Mouse (Mus musculus) myocyte (in vitro differentiated cells): ENCODE measurements around the gene Kcnj11. TPM values are rescaled to one million over a fixed set of nuclear protein-coding genes. Genes with fewer than 3 reads are reported as not detected.

Source experiments
- H3K27me3 ChIP-seq: one replicate; pipeline ENCODE4 v1.6.1; 2011; ENCODE audit not compliant: control insufficient read depth, insufficient read depth, insufficient read length
- H3K36me3 ChIP-seq: one replicate; pipeline ENCODE4 v1.6.1; 2011; ENCODE audit not compliant: control insufficient read depth, insufficient read depth
- H3K4me2 ChIP-seq: one replicate; pipeline ENCODE4 v1.6.1; 2011; ENCODE audit warnings: low read depth, control low read depth
- H3K4me3 ChIP-seq: one replicate; pipeline ENCODE4 v1.5.1; 2011; ENCODE audit warnings: mild to moderate bottlenecking, control low read depth, moderate library complexity
- H3K79me2 ChIP-seq: one replicate; pipeline ENCODE4 v1.6.1; 2011; ENCODE audit not compliant: control insufficient read depth, insufficient read depth
- H3ac ChIP-seq: one replicate; pipeline ENCODE4 v1.6.1; 2011; ENCODE audit not compliant: control insufficient read depth, insufficient read length
- CEBPB ChIP-seq: IDR thresholded peaks from 2 replicates; pipeline ENCODE4 v1.6.1; 2011; ENCODE audit warnings: mild to moderate bottlenecking, moderate library complexity; ENCODE audit not compliant: poor library complexity, insufficient read depth, severe bottlenecking
- E2F4 ChIP-seq: IDR thresholded peaks from one replicate; pipeline ENCODE4 v1.6.1; 2011; ENCODE audit warnings: mild to moderate bottlenecking, control low read depth, moderate library complexity; ENCODE audit not compliant: insufficient read depth
- MAX ChIP-seq: IDR thresholded peaks from one replicate; pipeline ENCODE4 v1.6.1; 2011; ENCODE audit warnings: low read depth, mild to moderate bottlenecking, control low read depth
- MYOD1 ChIP-seq, 3 experiments: IDR thresholded peaks; one replicate each; pipeline ENCODE4 v1.6.1; 2011; ENCODE audit warnings: control low read depth in 2 of 3, low read depth in 2 of 3, mild to moderate bottlenecking in 2 of 3, moderate library complexity in 1 of 3; ENCODE audit not compliant: insufficient read length in 2 of 3, control insufficient read depth in 1 of 3
- MYOG ChIP-seq, 3 experiments: IDR thresholded peaks; one replicate each; pipeline ENCODE4 v1.6.1; 2011; ENCODE audit warnings: control low read depth in 2 of 3, low read depth in 2 of 3, mild to moderate bottlenecking in 2 of 3; ENCODE audit not compliant: insufficient read length in 2 of 3, control insufficient read depth in 1 of 3, insufficient read depth in 1 of 3
- POLR2A ChIP-seq: IDR thresholded peaks from one replicate; pipeline ENCODE4 v1.6.1; 2011; ENCODE audit warnings: low read depth, mild to moderate bottlenecking, control low read depth, moderate library complexity; ENCODE audit not compliant: insufficient read length
- POLR2AphosphoS2 ChIP-seq: IDR thresholded peaks from one replicate; pipeline ENCODE4 v1.6.1; 2011; ENCODE audit warnings: low read depth, control low read depth; ENCODE audit not compliant: insufficient read length
- REST ChIP-seq: IDR thresholded peaks from one replicate; pipeline ENCODE4 v1.6.1; 2011; ENCODE audit warnings: mild to moderate bottlenecking, control low read depth, moderate library complexity; ENCODE audit not compliant: insufficient read depth, insufficient read length
- SRF ChIP-seq: IDR thresholded peaks from one replicate; pipeline ENCODE4 v1.6.1; 2011; ENCODE audit warnings: low read depth; ENCODE audit not compliant: control insufficient read depth, insufficient read length
- TCF12 ChIP-seq: IDR thresholded peaks from one replicate; pipeline ENCODE4 v1.6.1; 2011; ENCODE audit warnings: mild to moderate bottlenecking, control low read depth; ENCODE audit not compliant: poor library complexity, insufficient read depth, severe bottlenecking
- TCF3 ChIP-seq: IDR thresholded peaks from one replicate; pipeline ENCODE4 v1.6.1; 2011; ENCODE audit warnings: low read depth, control low read depth; ENCODE audit not compliant: insufficient read length
- USF1 ChIP-seq: IDR thresholded peaks from one replicate; pipeline ENCODE4 v1.6.1; 2011; ENCODE audit warnings: low read depth, mild to moderate bottlenecking, control low read depth, moderate library complexity
- polyA plus RNA-seq: library from polyadenylated mRNA; unstranded; fragments of >200 nt; fragmentation: generic; extraction: Trizol; gene quantifications from one replicate; pipeline ENCODE4 v1.2.1, GENCODE M21; 2012; ENCODE audit warnings: missing spikeins

Gene Kcnj11
- 0.46 TPM for polyA plus RNA-seq

DNA sequence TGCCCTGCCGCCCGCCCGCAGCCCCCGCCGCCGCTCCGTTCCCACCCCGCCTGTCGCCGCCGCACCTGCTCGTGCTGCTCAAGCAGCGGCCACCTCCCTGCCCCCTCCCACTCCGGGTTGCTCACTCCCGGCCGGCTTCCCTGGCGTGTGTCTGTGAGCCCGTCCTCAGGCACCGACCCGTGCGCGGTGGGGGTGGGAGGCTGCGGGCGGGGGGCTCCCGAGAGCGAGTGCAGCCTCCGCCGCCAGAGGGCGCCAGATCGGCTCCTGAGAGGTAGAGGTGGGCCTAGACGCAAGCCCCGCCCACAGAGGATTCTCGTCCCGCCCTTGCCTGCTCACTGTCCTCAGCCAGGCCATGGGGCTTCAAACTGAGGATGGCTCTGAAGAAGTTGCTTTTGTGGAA lies at the start of gene Kcnj11:
TSS of gene Kcnj11 (minus strand) at position 202 of the 400 bp plus-strand sequence.
- TF ChIP-seq REST, result no peak
- peak in 1 of 3 experiments; percentile 26 for TF ChIP-seq MYOG (IDR thresholded peaks at IDR 0.05; ENCODE audit: control insufficient read depth in 1 of 3, insufficient read depth in 1 of 3, insufficient read length in 2 of 3, low read depth in 2 of 3)
- peak in 2 of 3 experiments; percentile 68 to 86 for TF ChIP-seq MYOD1 (IDR thresholded peaks at IDR 0.05; ENCODE audit: control insufficient read depth in 1 of 3, insufficient read length in 2 of 3, low read depth in 2 of 3)
- no peak for TF ChIP-seq MAX
- TF ChIP-seq POLR2A, result no peak
- no peak for TF ChIP-seq POLR2AphosphoS2
- no peak for TF ChIP-seq SRF
- TF ChIP-seq USF1, result no peak
- no peak for TF ChIP-seq TCF12
- TF ChIP-seq CEBPB, result no peak
- no peak for TF ChIP-seq TCF3
- no peak for TF ChIP-seq E2F4
- Histone ChIP-seq H3K27me3 (peaks cover 47% of the 10 kb centered on the region), H3K36me3 (no peaks in the 10 kb centered on the region), H3ac (no peak within 1 kb of the TSS), H3K4me3 (no peak within 1 kb of the TSS), H3K79me2 (no peaks in the 10 kb centered on the region), H3K4me2 (no peak within 1 kb of the TSS)

DNA sequence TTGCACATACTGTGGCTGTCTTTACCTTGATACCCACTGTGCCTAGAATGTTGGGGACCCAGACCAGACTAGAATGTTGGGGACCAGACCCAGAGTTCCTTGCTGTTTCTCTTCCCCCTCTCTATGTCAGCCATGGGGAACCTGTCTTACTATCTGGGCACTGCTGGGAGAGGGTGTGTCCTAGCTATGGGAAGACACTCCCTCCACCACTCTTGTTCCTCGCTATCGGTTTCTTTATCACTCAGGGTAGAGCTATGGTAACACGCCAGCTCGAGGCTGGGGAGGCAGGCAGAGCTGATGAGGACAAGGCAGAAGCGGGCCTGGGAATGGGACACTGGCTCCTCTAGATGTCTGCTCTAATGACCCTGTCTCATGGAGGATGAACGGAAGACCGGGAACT lies 46.9 kb upstream of the Kcnj11 start:
- no peak overlapping the region for H3K4me2 ChIP-seq
- H3K4me3 ChIP-seq, result no peak overlapping the region
- H3K36me3 ChIP-seq, result no peaks in the 10 kb centered on the region
- no peak overlapping the region for H3ac ChIP-seq
- TF ChIP-seq TCF3 (no peak), MAX (no peak), POLR2A (no peak), REST (no peak), MYOG (IDR thresholded peaks at IDR 0.05; ENCODE audit: control insufficient read depth in 1 of 3, insufficient read depth in 1 of 3, insufficient read length in 2 of 3, low read depth in 2 of 3) (no peak), SRF (no peak), MYOD1 (IDR thresholded peaks at IDR 0.05; ENCODE audit: control insufficient read depth in 1 of 3, insufficient read length in 2 of 3, low read depth in 2 of 3) (no peak), TCF12 (no peak), POLR2AphosphoS2 (no peak), E2F4 (no peak), CEBPB (no peak), USF1 (no peak)
- no peaks in the 10 kb centered on the region for H3K79me2 ChIP-seq
- H3K27me3 ChIP-seq, result peaks cover 52% of the 10 kb centered on the region

DNA sequence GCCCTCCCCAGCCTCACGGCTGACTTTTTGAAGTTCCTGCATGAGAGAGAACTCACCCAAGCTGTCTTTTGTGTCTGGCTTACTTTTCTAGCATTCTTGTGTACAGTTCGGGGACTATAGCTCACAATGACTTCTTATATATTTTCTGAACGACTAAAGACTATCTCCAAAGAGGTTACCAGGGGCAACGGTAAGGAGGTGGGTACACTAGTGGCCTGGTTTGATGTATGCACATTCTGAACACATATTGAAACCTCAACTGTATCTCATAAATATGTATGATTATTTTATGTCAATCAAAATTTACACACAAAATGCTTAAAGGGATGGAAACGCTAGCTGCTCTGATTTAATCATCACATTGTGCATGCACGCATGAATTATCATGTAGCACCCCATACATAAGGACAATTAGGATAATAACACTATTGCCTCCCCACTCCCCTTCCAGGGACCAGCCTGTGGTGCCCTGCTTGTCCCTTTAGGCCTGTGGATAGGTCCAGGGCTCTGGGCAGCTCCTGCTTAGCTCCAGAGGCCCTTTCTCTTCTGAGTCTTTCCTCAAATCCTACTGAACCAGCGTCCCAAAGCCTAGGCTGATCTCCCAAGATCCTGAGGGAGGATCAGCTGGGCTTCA lies 46.2 kb upstream of the Kcnj11 start:
- H3K4me3 ChIP-seq, result no peak overlapping the region
- no peak overlapping the region for H3K4me2 ChIP-seq
- no peak overlapping the region for H3ac ChIP-seq
- H3K79me2 ChIP-seq, result no peaks in the 10 kb centered on the region
- no peaks in the 10 kb centered on the region for H3K36me3 ChIP-seq
- TF ChIP-seq MYOD1 (IDR thresholded peaks at IDR 0.05; ENCODE audit: control insufficient read depth in 1 of 3, insufficient read length in 2 of 3, low read depth in 2 of 3) (no peak), USF1 (no peak), SRF (no peak), POLR2A (no peak), TCF3 (no peak), POLR2AphosphoS2 (no peak)
- H3K27me3 ChIP-seq, result peaks cover 46% of the 10 kb centered on the region

- TF ChIP-seq REST (no peak), POLR2A (no peak), CEBPB (no peak), MYOG (IDR thresholded peaks at IDR 0.05; ENCODE audit: control insufficient read depth in 1 of 3, insufficient read depth in 1 of 3, insufficient read length in 2 of 3, low read depth in 2 of 3) (no peak), SRF (no peak), POLR2AphosphoS2 (no peak), USF1 (no peak), TCF12 (no peak), E2F4 (no peak), TCF3 (no peak), MYOD1 (IDR thresholded peaks at IDR 0.05; ENCODE audit: control insufficient read depth in 1 of 3, insufficient read length in 2 of 3, low read depth in 2 of 3) (no peak), MAX (no peak)
- H3K36me3 ChIP-seq, result no peaks in the 10 kb centered on the region
- no peaks in the 10 kb centered on the region for H3K79me2 ChIP-seq
- peaks cover 41% of the 10 kb centered on the region for H3K27me3 ChIP-seq
- H3ac ChIP-seq, result no peak overlapping the region
- H3K4me3 ChIP-seq, result no peak overlapping the region
- no peak overlapping the region for H3K4me2 ChIP-seq
These were observed 43.5 kb upstream of the Kcnj11 start for GRCm38 (mm10) chr7:46144061-46144460.

DNA sequence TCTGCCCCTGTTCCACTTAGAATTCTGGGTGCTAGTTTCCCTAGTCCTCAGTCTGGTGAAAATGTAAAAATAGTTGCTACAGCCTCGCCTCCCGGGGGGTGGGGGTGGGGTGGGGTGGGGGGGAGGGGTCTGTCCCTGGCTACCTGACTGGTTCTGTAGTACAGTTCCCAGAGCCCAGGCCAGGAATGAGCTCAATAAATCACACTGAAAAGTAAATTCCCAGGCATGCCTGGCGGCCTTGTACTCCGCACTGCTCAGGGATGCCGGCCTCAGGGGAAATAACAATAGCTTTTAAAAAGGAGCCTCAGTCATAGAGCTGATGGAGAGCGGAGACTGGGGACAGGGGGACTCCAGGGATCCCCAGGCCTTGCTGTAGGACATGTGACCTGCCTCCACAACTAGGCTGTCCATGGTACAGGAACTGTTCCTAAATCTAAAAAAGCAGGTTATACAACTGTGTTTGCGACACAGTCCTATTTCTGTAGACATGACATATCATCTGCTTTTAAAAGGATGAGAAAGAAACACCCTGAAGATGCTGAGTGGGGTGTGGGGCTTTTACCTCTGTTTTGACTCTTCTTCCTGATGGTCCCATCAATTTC lies 37.9 kb upstream of the Kcnj11 start:
- peaks cover 20% of the 10 kb centered on the region for H3K27me3 ChIP-seq
- no peak overlapping the region for H3K4me3 ChIP-seq
- H3ac ChIP-seq, result no peak overlapping the region
- no peak for TF ChIP-seq POLR2A
- TF ChIP-seq REST, result no peak
- no peaks in the 10 kb centered on the region for H3K79me2 ChIP-seq
- H3K4me2 ChIP-seq, result no peak overlapping the region
- no peaks in the 10 kb centered on the region for H3K36me3 ChIP-seq
